Mouse (Mus musculus): ENCODE results near the gene Coq9.

GRCm38 (mm10) chr8:94857011-94857345 is 18.9 kb downstream of the Coq9 start:
- TF ChIP-seq CTCF (conservative IDR thresholded peaks at IDR 0.05; ENCODE audit: low read length), result no peak
- TF ChIP-seq POU5F1 (IDR thresholded peaks at IDR 0.05; ENCODE audit: borderline replicate concordance, low read length), result no peak
